Mouse (Mus musculus) heart, postnatal 36 days (tissue): ENCODE data around the gene Oat. TPM values are rescaled to one million over a fixed set of nuclear protein-coding genes. Genes with fewer than 3 reads are reported as not detected.

ENCODE experiments used
- DNase-seq, 2 experiments: peaks; one replicate each; pipeline ENCODE4 v3.0.0; 2021 to 2022
- intact Hi-C: fragments of 180-260 bp; cut with DNase I; formaldehyde crosslinking; loops from one replicate; pipeline ENCODE4 v1.15.1; 2025
- total RNA-seq, 2 experiments: library from RNA; stranded (reverse); gene quantifications; 2 replicates each; pipeline ENCODE4 v1.2.3; 2021

Gene Oat
- total RNA-seq, 2 experiments from 2014 or later, result 169 to 175 TPM

DNA sequence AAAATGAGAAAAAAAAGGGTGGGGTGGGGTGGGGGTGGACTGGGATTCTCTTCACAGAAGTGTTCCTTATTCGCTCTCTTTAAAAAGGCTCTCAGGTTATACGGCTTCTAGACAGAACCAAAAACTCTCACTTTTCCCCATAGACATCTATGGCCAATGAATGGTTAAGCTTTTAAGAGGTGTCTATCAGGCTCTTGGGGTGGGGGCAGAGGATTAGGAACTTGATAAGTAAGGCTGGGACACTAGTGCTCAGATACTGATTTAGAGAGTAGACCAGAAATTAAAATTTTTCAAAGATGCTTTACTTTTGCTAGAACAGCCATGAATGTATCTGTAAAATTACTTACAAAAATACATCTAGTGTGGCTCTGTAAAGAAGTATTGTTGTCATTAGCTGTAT, 18.1 kb upstream of the Oat start:
- intact Hi-C loops, result no loop called here

DNA sequence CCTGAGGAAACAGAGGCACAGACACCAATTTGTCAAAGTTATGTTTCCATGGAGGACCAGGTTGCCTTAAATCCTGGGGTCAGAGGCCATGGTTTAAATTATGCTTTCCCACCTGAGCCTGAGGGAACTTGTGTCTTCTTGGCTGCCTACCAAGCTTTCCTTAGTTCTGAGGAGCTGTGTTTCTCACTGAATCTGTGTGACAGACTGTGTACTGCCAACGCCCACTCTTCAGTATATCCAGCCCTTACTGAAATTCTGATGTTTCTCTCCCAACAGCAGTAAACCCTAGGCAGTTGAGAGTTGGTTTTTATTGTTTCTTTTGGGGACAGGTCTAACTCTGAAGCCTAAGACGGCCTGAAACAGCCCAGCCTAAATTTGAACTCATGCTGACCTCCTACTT, 17.6 kb upstream of the Oat start:
- DNase-seq, result no peak
- intact Hi-C loops, result no loop called here

More for the DNA sequence above, 18.1 kb upstream of the Oat start:
- no peak for DNase-seq

DNA sequence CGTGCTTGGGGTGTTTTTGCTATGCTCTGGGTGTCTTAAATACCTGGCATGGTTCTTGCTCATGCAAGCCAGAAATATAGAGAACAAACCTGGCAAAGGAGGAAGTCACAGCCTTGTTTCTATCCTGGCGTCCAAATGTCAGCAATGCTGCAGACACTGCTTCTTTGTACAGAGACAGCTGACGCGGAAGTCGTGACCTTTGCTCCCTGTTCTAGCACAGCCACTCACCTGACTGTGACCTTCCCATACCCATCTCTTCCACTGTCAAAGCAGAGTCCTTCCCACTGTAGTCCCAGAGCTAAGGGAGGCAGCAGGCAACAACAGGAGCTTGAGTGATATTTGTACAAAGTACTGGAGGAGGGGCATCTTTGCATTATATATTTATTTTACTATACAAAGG, 13.4 kb upstream of the Oat start:
- intact Hi-C loops, result no loop called here
- DNase-seq, result no peak

DNA sequence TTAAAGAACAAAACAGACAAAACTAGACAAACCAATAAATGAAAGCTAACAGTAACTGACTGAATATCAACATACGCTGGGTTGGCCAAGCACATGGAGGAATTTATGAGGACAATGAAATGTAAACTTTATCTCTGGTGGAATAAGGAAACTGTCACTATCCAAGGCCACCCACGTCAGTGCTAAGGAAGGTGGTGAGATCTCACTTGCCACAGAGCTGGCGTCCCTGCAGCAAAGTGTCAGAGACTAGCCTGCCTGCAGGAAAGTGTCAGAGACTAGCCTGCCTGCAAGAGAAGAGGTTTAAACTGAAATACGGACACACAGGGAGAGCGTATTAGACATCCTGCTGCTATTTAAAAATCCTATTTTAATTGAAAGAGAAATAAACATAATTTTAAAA, 11.0 kb upstream of the Oat start:
- DNase-seq, result no peak
- intact Hi-C loops, result no loop called here

DNA sequence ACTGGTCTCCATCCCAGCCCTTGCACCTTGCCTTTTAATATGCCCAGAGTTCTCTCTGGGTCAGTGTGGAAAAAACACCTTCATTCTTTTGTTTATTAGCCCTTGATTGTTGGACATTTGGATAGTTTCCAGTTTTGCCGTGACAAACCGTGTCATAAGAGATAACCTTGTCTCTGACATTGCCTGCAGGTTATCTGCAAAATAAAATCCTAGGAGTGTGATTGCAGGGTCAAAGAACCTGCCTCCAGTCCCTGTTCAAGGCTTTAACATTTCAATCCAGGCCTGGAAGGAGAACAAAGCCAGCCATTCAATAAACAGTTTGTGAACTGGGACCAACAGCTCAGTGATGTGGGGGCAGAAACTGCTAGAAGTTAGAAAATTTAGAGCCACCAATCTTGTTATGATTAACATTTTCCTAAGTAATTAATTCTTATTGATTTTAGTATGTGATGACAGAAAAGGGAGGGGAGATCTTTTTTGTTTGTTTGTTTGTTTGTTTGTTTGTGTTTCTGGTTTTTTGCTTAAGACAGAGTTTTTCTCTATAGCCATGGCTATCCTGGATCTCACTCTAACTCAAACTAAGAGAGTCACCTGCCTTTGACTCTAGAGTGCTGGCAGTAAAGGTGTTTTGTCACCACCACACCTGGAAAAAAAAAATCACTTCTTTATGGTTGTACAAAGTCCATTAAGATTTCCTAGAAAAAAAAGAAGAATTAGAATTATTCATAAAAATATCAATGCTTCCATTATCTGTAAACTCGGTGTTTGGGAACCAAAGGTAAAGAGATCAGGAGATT, 9.7 kb upstream of the Oat start:
- no peak for DNase-seq
- intact Hi-C loops, result no loop called here

DNA sequence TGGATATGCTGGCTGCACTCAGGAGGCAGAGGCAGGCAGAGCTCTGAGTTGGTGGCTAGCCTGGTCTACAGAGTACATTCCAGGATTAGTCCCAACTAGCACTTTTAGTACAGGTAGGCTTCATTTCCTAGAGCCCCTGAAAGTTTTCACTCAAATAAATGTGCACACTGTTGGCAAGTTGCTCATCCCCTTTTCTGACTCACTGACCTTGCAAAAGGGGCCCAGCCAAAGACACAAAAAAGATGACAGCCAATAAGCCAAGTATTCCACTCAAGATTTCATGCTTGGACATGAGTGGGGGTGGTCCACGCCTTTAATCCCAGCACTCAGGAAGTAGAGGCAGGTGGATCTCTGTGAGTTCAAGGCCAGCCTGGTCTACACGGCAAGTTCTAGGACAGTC, 5.2 kb upstream of the Oat start:
- no peak for DNase-seq
- intact Hi-C loops, result no loop called here

DNA sequence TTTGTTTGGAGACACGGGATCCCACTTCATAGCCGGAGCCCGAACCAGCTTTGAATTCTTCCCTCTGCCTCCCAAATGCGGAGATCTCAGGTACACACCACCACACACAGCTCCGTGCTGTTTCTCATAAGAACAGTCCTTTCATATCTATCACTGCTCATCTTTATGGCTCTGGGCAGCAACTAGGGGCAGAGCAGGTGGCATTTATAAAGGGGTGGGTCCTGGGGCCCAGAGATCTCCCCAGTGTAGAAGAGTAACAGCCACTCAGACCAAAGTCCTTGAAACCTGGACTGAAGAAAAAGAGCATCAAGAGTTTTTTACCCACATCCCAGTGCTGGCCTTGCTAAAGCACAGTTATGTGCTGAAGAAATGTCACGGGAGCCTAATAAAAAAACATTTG, 4.3 kb upstream of the Oat start:
- intact Hi-C loops, result no loop called here
- DNase-seq, result no peak

DNA sequence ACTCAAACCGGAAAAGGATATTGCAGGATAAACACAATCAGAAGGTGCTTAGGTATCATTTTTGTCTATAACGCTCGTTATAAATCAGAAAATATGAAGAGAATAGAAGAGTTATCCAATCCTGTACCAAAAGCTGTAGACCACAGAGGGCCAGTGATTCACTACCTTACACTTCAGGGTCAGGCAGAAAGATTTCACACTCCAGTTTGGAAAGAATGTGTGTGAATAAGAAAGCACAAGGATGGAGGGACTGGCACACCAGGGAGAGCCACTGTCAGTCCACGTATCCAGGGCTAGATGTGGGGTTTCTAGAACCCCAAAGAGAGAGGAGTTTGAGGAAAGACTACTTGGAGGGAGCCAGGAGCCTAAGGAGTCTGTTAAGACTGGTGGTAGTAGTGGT, 693 bp upstream of the Oat start:
- no peak for DNase-seq
- intact Hi-C loops, result loop anchor here (5.0 to 10.0 kb wide), 2 partner anchors 138 to 235 kb away; partner anchors contain the start of gene Fam53b

DNA sequence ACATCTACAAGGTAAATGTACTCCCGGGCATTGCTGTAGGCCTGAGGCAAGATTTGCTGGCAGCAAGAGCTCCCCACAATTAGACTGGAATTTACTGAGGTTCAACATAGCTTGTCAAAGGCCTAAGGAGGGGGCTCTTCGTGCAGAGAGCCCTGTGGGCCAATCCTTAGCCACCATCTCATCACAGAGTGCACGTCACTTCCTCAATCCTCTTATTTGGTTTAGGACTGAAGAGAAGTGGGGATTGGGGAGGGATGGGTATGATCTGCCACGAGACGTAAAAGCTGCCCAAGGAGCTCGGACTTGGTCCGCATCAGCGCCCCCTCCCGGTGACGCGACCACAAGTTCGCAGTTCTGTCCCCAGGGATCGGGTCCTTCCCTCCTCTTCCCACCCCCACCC, 575 bp downstream of the Oat start:
- intact Hi-C loops, result loop anchor here (1.0 to 10.0 kb wide), 4 partner anchors 16 to 237 kb away; partner anchors contain the start of gene Fam53b
- DNase-seq, result peak in 1 of 2 experiments; percentile 88

DNA sequence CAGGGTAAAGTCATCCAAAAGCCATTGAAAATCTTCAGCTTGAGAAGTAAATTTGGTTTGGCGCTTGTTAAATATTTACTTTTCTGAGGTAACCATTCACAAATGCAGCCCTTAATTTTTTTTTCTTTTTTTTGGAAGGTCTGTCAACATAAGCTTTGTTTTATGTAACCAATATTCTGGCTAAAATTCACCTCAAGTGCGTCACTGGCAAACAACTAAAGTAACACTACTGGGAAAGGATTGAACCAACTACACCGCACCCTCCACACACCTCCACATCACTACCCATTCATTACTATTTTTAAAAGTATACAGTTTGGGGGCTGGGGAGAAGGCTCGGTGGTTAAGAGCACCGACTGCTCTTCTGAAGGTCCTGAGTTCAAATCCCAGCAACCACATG, 1.6 kb downstream of the Oat start:
- no peak for DNase-seq
- intact Hi-C loops, result loop anchor here (1.0 to 10.0 kb wide), 4 partner anchors 15 to 238 kb away; partner anchors contain the start of gene Fam53b

DNA sequence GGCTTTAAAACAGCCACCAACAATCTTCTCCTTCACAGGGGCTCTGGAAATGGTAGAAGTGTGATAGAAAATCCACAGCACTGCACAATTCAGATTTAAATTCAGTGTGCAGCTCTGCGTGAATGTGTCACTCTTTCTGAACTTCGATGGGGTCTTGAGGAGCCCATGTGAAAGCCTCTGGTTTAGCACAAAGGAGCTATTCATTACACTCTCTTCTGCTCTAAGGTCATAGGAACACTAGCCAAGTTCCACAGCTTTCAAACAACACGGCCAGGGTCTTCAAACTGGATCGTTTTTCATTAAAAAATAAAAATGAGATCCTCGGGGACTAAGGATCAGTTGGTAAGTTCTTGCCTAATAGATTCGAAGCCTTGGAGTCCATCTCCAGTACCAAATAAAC, 3.0 kb downstream of the Oat start:
- no peak for DNase-seq
- intact Hi-C loops, result loop anchor here (10.0 kb wide), 1 partner anchor 142 kb away; no protein-coding TSS in a partner anchor

DNA sequence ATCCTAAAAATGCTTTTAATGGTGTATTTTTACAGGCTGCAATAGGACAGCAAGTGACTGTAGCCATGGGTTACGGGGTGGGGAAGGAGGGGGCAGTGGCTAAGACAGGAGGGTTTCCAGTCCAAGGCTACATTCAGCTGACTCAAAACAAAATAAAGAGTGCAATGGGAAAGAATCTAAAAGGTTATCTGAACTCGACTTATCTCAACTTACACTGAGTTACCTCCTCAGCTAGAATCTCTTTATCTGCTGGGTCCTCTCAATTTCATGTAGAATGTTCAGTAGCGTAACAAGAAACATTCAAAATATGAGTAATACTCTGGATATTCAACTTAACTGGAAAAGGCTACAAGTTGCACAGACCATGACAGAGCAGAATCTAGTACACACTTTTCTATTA, 3.5 kb downstream of the Oat start:
- intact Hi-C loops, result loop anchor here (10.0 kb wide), 1 partner anchor 142 kb away; no protein-coding TSS in a partner anchor
- DNase-seq, result no peak

DNA sequence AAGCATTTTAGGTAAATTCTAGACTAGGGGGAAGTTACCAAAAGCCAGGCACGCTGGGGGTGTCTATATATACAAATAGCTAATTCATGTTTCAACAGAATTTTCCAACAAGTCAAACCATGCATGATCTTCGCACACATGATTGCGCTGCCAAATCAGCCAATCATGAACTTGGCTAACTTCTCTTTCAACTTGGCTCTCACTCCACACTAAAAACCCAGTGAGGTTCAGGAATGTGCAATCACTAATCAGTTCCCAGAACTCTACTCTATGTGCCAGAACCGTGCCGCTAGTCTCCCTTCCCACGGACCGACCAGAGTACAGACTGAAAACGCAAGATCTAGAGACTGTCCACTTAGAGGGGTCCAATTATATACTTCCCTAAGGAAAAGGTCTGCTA, 4.7 kb downstream of the Oat start:
- DNase-seq, result no peak
- intact Hi-C loops, result loop anchor here (10.0 kb wide), 1 partner anchor 143 kb away; no protein-coding TSS in a partner anchor

DNA sequence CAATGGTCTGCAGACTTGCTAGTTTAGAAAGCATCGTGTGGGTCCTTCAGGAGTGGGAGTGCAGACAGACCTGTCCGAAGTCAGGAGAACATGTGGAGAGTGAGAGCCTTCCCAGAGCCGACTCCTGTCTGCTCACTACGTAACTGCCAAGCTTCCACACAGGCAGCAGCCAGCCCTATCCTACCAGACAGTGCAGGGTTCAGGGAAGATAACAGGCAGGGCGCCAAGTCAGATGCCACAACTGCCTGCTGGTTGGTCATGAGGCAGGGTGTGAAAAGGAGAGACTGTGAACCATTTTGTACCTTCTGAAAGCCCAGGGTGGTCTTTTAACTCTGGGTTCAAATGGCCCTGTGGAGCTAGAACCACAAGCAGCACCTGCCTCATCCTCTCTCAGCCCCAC, 6.1 kb downstream of the Oat start:
- peak in 1 of 2 experiments; percentile 40 for DNase-seq
- intact Hi-C loops, result loop anchor here (10.0 kb wide), 1 partner anchor 145 kb away; no protein-coding TSS in a partner anchor

DNA sequence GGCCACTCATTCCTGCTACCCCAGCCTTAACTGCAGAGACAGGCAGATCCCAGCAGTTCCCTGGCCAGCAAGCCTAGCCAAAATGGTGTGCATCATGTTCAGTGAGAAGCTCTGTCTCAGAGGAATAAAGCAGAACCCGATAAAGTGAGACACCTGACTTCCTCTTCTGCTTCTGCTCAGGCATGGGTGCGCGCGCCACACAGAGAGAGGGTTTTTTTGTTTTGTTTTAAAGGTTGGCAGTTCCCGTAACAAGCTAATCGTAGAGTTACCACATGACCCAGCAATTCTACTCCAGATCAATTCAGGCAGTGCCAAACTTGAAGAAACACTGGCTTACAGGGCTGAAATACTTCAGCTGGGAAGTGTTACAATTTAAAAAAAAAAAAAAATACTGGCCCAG, 7.4 kb downstream of the Oat start:
- DNase-seq, result peak; percentile 28 to 42
- intact Hi-C loops, result no loop called here

DNA sequence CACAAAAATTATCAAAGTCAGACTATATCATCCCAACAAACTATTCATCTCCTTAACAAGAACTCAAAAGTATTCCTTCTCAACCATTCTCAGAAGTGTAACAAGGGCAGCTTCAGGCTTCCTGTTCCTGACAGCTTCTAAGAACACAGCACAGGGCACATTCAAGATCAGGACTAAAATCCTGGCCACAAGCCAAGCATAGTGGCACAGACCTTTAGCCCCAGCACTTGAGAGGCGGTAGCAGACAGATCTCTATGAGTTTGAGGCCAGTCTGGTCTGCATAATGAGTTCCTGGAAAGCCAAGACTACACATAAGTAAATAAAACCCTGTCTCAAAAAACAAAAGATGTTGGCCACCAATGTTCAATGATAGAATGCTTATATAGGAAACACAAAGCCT, 10.4 kb downstream of the Oat start:
- intact Hi-C loops, result no loop called here
- DNase-seq, result no peak

DNA sequence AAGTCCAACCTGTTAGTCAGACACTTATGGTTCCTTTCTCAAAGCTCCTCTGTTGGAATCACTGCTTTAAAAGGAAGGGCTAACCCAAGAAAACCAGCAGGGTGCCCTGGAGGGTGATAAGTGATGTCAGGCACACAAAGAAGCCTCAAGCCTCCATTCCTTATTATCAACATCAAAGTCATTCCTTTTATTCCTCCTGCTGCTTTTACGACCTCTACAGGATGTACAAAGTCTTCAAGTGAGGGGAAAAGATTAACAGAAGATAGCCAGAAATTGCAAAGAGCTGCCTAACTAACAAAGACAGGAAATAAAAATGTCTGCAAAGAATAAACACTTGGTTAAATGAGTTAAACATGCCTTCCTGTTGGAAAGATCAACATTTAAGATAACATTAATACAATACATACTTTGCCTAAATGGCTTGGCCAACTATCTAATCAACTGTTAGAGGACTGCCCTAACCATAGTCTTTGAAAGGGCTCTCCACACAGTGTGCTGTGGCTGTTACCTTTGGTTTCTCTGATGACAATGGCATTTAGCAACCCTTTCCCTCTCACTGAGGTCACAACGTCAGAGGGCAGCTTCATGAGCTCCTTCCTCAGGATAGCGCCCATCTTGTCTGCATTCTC, 16.9 kb downstream of the Oat start:
- DNase-seq, result no peak
- intact Hi-C loops, result loop anchor here (1.0 to 10.0 kb wide), 2 partner anchors 16 to 1144 kb away; partner anchors contain the start of genes Acadsb and Ikzf5

DNA sequence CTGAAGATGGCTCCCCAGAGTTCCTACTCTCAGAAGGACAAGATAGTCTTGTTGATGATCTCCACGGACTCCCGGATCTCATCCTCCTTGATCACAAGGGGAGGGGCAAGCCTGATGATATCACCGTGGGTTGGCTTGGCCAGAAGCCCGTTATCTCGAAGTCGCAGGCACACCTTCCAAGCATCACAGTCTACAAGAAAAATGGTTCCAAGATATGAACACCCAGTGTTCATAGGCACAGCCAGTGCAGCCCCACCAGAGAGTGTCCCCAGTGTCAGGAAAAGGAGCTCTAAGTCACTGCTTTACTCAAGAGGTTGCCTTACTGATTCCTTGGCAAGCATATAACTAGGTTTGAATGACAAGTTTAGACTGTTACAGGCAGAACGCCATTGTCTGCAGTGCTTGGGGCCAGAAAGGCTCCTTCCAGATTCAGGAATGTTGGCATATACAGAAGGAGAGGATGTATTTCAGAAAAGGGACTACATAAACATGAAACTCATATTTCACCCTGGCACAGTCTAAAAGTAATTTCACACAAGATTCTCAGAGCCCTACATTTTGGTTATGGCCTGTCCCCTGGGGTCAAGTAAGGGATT, 18.0 kb downstream of the Oat start:
- intact Hi-C loops, result loop anchor here (10.0 kb wide), 1 partner anchor 1143 kb away; the partner anchor contains the start of genes Acadsb and Ikzf5
- no peak for DNase-seq

DNA sequence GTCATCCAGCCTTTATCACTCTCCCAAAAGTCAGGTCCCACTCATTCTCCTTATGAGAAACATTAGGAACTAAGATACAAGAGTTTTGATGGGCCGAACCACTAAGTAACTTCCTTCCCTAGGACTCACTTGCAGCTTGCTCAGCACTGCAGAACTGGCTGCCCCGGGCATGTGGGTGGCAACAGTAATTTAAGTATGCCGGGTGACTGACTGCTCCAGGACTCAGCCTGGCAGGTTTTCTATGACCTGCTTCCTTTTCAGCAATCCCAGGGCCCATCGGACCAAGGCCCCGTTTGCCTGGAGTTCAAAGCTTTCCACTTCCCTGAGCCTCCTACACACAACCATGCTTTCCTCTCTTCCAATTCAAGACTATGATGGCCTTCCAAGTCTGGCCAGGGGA, 19.6 kb downstream of the Oat start:
- intact Hi-C loops, result loop anchor here (10.0 kb wide), 1 partner anchor 1142 kb away; the partner anchor contains the start of genes Acadsb and Ikzf5

DNA sequence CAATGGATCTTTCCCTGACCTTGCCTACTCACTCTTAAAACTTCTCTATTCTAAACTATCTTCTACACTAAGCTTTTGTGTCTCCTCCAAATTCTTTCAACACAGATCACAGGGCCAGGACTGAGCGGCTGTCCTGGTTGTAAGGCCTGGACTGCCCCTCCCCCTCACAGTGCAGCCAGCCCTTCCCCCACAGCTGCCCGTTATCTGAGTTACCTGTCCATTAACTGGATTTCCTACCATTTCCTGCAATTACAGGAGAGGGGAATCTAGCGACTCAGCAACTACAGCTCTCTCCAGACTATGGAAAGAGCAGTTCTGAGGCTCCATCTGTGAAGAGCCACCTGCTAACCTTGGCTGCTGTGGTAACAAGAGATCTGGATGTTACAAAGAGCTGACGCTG, 20.3 kb downstream of the Oat start:
- DNase-seq, result no peak
- intact Hi-C loops, result loop anchor here (10.0 kb wide), 1 partner anchor 1141 kb away; the partner anchor contains the start of genes Acadsb and Ikzf5

More for the DNA sequence above, 19.6 kb downstream of the Oat start:
- no peak for DNase-seq

DNA sequence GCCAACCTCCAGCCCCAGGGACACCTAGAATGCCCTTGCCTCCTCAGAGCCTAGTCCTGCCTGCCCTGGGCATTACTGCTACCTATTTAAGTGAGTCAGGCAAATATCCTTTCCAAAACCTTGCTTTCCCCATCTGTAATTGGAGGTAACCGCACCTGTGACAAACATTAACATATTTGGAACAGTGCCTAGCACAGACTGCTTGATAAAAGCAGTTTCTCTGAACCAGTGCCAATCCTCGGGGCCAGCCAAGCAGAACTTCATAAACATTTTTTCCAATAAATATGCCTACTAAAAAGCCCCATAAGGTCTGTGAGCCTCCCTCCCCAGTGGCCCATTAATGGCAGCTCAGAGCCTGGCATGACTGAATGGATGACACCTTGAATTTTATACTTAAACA, 22.1 kb downstream of the Oat start:
- DNase-seq, result no peak
- intact Hi-C loops, result loop anchor here (10.0 kb wide), 1 partner anchor 1139 kb away; the partner anchor contains the start of genes Acadsb and Ikzf5
